Mouse (Mus musculus): ENCODE measurements at regions not wholly inside any gene's neighbourhood (a gene's known extent, or its start where the extent isn't known, plus 50 kb on each side); places are given as distances from the start of the nearest gene placed in this dataset.

DNA sequence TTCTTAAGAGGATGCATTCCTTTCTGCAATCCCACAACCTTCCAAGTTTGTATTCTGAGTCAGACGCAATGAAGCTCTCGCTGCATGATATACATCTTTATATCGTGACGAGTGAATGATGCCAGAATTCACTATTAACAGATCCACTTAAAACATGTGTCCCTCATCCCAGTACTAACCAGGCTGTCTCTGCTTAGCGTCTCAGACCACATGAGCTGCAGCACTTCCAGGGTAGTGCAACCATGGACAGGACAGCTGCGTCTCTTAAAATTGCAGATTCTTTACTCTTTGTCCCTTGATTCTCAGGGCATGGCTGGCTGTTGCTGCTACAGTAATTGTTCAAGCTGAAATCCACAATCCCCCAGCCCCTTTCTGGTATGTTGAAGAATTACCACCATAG, 491.9 kb downstream of the Dcdc2c start:
- WGBS: 58% methylated on average over 6 of the region's 6 CpGs
- Histone ChIP-seq H3K9me3 (no peaks in the 10 kb centered on the region), H3K27ac (replicated peaks) (no peak overlapping the region), H3K4me2 (no peak overlapping the region), H3K4me1 (peaks cover 6% of the 10 kb centered on the region; the same call in 1 of the 2 replicates), H3K27me3 (replicated peaks) (no peaks in the 10 kb centered on the region), H3K9ac (no peak overlapping the region), H3K36me3 (no peaks in the 10 kb centered on the region), H3K4me3 (no peak overlapping the region)
- no peak for ATAC-seq (ENCODE audit: extremely low read depth, insufficient number of reproducible peaks, low FRiP score, low TSS enrichment)

DNA sequence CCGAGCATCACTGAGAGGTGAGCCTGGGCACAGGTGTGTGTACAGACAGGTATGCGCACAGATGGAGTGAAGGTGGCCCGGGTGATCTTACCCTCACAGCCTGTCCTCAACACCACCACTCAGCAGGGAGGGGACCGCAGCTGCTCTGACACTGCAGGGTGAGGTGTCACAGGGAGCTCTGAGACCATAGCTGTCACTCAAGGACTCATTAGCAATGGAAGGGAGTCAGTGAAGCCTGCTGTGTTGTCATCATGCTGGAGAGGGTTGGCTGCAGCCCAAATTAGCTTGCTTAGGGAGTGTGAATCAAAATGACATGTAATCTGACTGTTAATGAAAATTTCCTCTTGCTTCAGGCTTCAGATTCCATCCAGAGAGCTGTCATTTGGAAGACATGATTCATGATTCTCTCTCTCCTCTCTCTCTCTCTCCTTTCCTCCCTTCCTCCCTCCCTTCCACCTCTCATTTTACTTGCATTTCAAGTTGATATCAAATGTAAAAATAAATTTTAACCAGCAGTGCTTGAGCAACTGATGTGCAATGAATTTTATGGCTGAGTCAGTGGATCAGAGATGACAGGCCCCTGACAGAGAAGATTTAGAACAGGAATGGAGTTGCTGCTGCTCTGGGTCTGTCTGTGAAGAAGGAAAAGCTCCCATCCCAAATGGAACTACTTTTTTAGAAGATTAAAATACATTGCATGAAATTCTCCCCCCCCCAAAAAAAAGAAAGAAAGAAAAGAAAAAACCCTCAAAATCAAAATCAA, 496.5 kb downstream of the Dcdc2c start:
- Histone ChIP-seq H3K9ac (no peak overlapping the region), H3K4me2 (no peak overlapping the region), H3K27me3 (replicated peaks) (no peaks in the 10 kb centered on the region), H3K27ac (replicated peaks) (no peak overlapping the region), H3K9me3 (no peaks in the 10 kb centered on the region), H3K36me3 (no peaks in the 10 kb centered on the region), H3K4me3 (no peak overlapping the region), H3K4me1 (peaks cover 6% of the 10 kb centered on the region; the same call in 1 of the 2 replicates)
- WGBS: 29% methylated on average over 4 of the region's 4 CpGs
- ATAC-seq (ENCODE audit: extremely low read depth, insufficient number of reproducible peaks, low FRiP score, low TSS enrichment): no peak

DNA sequence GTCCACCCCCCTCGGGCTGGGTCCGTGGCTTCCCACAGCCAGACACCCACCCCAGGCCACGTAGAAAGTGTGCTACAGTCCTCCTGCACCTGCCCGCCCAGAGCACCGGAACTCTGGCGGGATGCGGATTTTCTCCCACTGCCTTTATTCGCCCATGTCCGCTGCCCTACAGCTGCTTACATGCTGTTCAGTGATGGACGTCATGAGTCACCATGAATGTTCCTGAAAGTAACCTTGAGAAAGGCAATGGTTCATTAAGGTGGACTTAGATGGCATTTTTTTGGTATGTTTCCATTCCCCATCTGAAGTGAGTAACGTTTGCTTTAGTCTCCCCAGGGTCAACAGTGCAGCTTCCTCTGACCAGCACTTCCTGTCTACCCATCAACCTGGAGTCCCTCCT, 497.8 kb downstream of the Dcdc2c start:
- Histone ChIP-seq H3K36me3 (no peaks in the 10 kb centered on the region), H3K4me2 (no peak overlapping the region), H3K4me3 (no peak overlapping the region), H3K9me3 (no peaks in the 10 kb centered on the region), H3K27ac (replicated peaks) (no peak overlapping the region), H3K27me3 (replicated peaks) (no peaks in the 10 kb centered on the region), H3K4me1 (peaks cover 6% of the 10 kb centered on the region; the same call in 1 of the 2 replicates), H3K9ac (no peak overlapping the region)
- no peak for ATAC-seq (ENCODE audit: extremely low read depth, insufficient number of reproducible peaks, low FRiP score, low TSS enrichment)
- WGBS: 83% methylated on average over 11 of the region's 11 CpGs

DNA sequence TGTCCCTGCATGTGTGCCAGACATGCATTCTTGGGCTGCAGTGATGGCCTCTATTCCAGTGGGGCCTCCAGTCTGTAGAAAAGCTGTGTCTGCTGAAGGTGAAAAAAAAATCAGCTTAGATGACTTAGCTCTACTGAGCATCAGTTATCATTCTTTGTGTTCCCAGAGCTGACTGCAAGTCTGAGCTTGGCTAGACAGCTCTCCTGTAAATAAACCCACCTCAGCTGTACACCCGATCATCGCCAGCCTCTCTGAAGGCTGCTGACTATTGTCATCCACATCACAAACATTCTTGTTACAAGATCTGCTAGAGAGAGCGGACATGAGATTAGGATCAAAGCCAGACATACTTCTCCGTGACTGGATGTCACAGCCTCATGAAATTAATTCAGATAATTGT, 504.2 kb downstream of the Dcdc2c start:
- no peaks in the 10 kb centered on the region for H3K27me3 ChIP-seq (replicated peaks)
- no peak for ATAC-seq (ENCODE audit: extremely low read depth, insufficient number of reproducible peaks, low FRiP score, low TSS enrichment)
- H3K4me3 ChIP-seq: no peak overlapping the region
- no peak overlapping the region for H3K9ac ChIP-seq
- no peaks in the 10 kb centered on the region for H3K9me3 ChIP-seq
- H3K27ac ChIP-seq (replicated peaks): no peak overlapping the region
- WGBS: 53% methylated on average over 4 of the region's 4 CpGs
- no peaks in the 10 kb centered on the region; the same call in 1 of the 2 replicates for H3K4me1 ChIP-seq
- no peak overlapping the region for H3K4me2 ChIP-seq
- no peaks in the 10 kb centered on the region for H3K36me3 ChIP-seq

DNA sequence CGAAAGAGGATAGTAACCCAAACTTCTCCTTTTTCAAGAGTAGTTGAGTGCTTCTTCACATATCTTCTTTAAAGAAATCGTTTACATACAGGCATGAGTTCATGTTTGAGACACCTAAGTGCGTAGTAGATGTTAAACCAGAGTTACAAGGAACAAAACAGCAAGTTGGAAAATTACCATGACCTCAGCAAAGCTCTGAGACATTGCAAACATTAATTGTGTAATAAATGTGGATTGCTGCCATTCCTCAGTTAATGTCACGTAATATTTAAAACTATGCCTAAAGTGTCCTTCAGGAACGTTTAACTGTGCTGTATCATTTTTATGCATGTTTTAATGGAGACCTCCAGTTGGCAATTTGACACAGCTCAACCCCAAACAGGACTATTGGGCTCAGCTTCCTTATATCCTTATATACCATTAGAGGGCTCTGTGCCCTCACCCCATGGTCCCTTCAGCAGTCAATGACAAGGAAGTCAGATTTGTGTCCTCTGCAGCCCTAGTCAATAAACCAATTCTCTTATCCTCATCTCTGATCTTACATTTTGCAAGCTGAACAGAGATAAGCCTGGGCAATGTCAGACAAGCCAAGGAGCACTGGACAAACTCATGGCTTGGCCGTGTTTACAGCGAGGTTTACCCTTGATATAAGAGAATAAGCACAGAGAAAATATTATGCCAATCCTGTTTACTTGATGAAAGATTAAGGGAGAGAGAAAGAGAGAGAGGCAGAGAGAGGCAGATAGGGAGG, 513.9 kb downstream of the Dcdc2c start:
- no peak overlapping the region for H3K4me2 ChIP-seq
- H3K9me3 ChIP-seq: no peaks in the 10 kb centered on the region
- H3K27ac ChIP-seq (replicated peaks): no peak overlapping the region
- ATAC-seq (ENCODE audit: extremely low read depth, insufficient number of reproducible peaks, low FRiP score, low TSS enrichment): no peak
- WGBS: 67% methylated on average over 7 of the region's 7 CpGs
- no peaks in the 10 kb centered on the region for H3K36me3 ChIP-seq
- H3K4me3 ChIP-seq: no peak overlapping the region
- H3K27me3 ChIP-seq (replicated peaks): no peaks in the 10 kb centered on the region
- no peak overlapping the region for H3K9ac ChIP-seq
- H3K4me1 ChIP-seq: no peaks in the 10 kb centered on the region

DNA sequence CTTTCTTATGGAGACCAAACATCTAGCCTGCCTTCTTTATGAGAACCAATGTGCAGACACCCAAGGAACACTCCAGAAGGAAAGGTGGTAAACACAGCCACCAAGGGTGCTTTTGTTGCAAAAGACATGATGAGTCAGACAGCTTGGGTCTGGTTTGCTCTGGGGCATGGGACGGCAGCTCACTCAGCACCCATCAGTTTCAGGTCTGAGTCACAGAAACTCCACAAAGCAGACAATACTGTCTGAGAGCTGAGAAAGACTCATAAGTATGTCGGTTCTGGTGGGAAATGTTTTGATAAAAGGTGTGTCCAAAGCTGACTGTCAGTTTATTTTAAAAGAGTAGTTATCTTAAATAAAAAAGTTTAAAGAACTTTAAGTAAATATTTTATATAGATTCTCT, 553.0 kb downstream of the Dcdc2c start:
- Histone ChIP-seq H3K4me3 (no peak overlapping the region), H3K4me2 (no peak overlapping the region), H3K9ac (no peak overlapping the region), H3K36me3 (no peaks in the 10 kb centered on the region), H3K27me3 (replicated peaks) (no peaks in the 10 kb centered on the region), H3K9me3 (no peaks in the 10 kb centered on the region), H3K27ac (replicated peaks) (no peak overlapping the region), H3K4me1 (no peaks in the 10 kb centered on the region)
- no peak for ATAC-seq (ENCODE audit: extremely low read depth, insufficient number of reproducible peaks, low FRiP score, low TSS enrichment)
- 71% methylated on average over 2 of the region's 2 CpGs for WGBS

DNA sequence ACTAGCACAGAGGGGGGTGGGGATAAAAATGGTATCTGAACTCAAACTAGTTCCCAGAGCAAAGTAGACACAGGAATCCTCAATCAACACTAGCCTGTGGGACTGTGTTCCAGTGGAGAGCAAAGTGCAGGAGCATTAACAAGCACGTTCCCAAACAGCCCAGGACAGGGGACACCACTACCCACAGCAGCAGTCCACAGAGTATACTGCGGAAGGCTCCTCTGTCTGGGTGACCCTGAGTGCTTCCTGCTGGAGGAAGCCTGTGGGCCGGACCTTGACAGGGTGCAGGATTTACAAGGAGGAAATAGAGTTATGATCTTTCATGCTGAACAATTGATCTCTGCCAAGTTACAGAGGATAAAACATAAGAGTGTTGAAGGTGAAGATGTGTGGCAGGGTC, 560.0 kb downstream of the Dcdc2c start:
- Histone ChIP-seq H3K36me3 (no peaks in the 10 kb centered on the region), H3K4me2 (no peak overlapping the region), H3K9me3 (no peaks in the 10 kb centered on the region), H3K27ac (replicated peaks) (no peak overlapping the region), H3K4me1 (no peaks in the 10 kb centered on the region), H3K4me3 (no peak overlapping the region), H3K9ac (no peak overlapping the region), H3K27me3 (replicated peaks) (no peaks in the 10 kb centered on the region)
- ATAC-seq (ENCODE audit: extremely low read depth, insufficient number of reproducible peaks, low FRiP score, low TSS enrichment): no peak
- 54% methylated on average over 3 of the region's 3 CpGs for WGBS

DNA sequence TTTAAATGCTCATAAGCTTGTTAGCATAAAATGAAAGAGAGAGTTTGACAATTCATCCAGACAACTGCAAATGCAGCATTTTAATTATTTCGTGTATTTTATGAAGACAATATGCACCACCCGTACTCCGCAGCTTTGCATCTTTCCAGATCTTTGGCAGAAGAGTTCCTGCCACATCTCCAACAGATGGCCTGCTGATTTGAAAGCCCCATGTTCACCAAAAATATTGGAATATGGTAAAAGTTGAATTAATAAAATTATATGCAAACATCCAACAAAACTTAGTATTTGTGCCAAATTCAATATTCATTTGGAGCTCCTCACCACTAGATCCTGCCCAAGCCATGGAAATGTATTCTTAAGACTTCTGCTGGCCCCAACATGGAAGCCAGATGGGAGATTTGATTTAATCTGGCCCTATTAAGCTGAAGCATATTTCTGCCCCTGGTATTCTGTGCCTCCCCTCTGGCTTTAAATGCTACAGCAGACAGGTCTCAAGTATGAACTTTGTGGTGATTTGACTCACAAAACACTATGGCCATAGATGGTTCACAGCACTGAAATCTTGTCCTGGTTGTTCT, 567.8 kb downstream of the Dcdc2c start:
- 84% methylated on average over 3 of the region's 3 CpGs for WGBS

DNA sequence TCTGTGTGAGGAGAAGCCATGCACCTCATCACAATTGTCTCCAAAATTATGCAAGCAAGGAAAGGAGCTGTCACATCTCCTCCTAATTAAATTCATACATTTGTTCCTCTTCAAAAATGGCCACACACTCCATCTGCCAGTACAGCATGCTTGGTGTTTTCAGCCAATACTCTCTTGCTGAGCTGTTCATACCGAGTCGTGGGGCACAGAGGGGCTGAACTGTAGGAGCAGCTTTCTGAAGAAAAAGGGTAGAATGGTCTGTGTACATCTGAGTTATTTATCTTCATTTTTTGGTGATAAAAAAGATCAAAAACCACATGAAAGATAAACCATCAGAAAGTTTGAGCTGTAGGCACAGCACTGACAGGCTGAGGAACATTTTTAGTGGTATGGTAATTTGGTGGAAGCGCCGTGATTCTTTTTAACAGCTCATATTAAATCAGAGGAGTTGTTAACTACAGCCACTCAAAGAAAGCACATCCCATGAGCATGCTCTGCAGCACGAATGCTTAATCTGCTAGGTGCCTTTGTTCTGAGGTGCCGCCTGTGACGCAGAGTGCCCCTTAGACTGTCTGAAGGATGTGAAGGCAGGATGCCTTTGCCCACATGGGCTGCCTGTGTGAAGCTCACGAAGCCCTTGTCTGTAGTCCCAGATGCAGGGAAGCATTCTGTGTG, 573.8 kb downstream of the Dcdc2c start:
- Histone ChIP-seq H3K4me1 (no peaks in the 10 kb centered on the region), H3K27me3 (replicated peaks) (no peaks in the 10 kb centered on the region), H3K4me2 (no peak overlapping the region), H3K9ac (no peak overlapping the region), H3K36me3 (no peaks in the 10 kb centered on the region), H3K27ac (replicated peaks) (no peak overlapping the region), H3K4me3 (no peak overlapping the region), H3K9me3 (no peaks in the 10 kb centered on the region)
- WGBS: 58% methylated on average over 8 of the region's 8 CpGs
- ATAC-seq (ENCODE audit: extremely low read depth, insufficient number of reproducible peaks, low FRiP score, low TSS enrichment): no peak

More for the DNA sequence above, 567.8 kb downstream of the Dcdc2c start:
- Histone ChIP-seq H3K4me1 (no peaks in the 10 kb centered on the region), H3K27ac (replicated peaks) (no peak overlapping the region), H3K4me2 (no peak overlapping the region), H3K27me3 (replicated peaks) (no peaks in the 10 kb centered on the region), H3K9ac (no peak overlapping the region), H3K4me3 (no peak overlapping the region), H3K9me3 (no peaks in the 10 kb centered on the region), H3K36me3 (no peaks in the 10 kb centered on the region)
- no peak for ATAC-seq (ENCODE audit: extremely low read depth, insufficient number of reproducible peaks, low FRiP score, low TSS enrichment)

DNA sequence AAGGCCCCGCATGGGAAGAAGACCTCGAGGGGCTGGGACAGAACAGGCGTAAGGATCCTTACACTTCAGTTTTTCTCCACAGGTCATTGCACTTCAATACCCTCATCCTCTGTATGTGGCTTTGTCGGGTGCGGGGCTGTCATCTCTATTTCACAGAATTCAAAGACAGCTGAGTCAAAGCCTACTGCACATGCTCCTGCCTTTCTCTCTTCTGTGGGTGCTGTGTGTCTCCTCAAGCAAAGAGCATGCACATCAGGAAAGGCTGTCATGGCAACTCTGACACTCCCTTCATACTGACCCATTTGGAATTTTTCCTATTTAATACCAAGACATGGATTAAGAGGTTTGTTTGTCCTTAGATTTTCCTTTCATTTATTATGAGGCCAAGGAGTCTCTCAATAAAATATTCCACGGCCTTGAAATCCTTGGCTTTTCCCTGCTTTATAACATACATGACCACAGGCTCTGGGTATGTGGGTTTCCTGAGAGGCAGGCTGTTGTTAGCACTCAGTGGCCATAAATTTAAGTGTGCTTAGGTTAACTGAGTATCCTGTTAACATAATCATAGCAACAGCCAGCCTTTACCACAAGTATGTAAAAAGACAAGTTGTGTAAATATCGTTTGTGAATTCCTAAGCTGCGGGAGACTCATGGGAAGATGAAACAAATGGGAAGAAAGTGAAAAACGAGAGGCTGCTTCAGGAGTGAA, 574.5 kb downstream of the Dcdc2c start:
- ATAC-seq (ENCODE audit: extremely low read depth, insufficient number of reproducible peaks, low FRiP score, low TSS enrichment): no peak
- no peak overlapping the region for H3K4me3 ChIP-seq
- no peaks in the 10 kb centered on the region for H3K36me3 ChIP-seq
- H3K27me3 ChIP-seq (replicated peaks): no peaks in the 10 kb centered on the region
- no peaks in the 10 kb centered on the region for H3K4me1 ChIP-seq
- WGBS: 76% methylated on average over 9 of the region's 9 CpGs
- H3K9me3 ChIP-seq: no peaks in the 10 kb centered on the region
- H3K4me2 ChIP-seq: no peak overlapping the region
- no peak overlapping the region for H3K27ac ChIP-seq (replicated peaks)
- no peak overlapping the region for H3K9ac ChIP-seq

DNA sequence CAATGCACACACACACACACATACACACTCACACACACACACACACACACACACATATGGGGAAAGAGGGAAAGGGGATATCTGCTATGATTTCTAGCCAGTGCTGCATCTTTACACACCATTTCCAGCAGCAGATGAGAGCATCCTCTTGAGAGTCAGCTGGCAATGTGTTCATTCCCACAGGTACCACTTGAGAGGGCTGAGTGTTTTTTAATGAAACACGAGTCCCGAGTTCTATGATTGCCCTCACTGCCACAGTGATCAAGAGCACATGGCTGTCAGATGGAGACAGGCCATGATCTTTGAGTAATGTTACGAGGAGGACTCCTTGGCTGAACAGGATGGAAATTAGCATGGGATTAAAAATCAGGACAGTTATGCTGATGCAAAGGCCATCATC, 589.3 kb downstream of the Dcdc2c start:
- no peak overlapping the region for H3K4me2 ChIP-seq
- WGBS: 54% methylated on average over 3 of the region's 3 CpGs
- H3K9me3 ChIP-seq: no peaks in the 10 kb centered on the region
- no peaks in the 10 kb centered on the region for H3K36me3 ChIP-seq
- peaks cover 18% of the 10 kb centered on the region for H3K4me1 ChIP-seq
- H3K4me3 ChIP-seq: no peak overlapping the region
- no peak overlapping the region for H3K27ac ChIP-seq (replicated peaks)
- no peak overlapping the region for H3K9ac ChIP-seq
- no peak for ATAC-seq (ENCODE audit: extremely low read depth, insufficient number of reproducible peaks, low FRiP score, low TSS enrichment)
- H3K27me3 ChIP-seq (replicated peaks): no peaks in the 10 kb centered on the region

Data from heart, embryonic 13.5 days (tissue).